Mouse (Mus musculus): ENCODE results near the gene Atp6v0e.

- TF ChIP-seq CTCF (IDR thresholded peaks at IDR 0.05) (no peak), EP300 (IDR thresholded peaks at IDR 0.05) (no peak)
Observed at GRCm38 (mm10) chr17:26633186-26633585, 29.8 kb upstream of the Atp6v0e start.

All from lung, postnatal 0 days (tissue).